Mouse (Mus musculus) kidney, adult 2 months (tissue): ENCODE measurements around the gene Nmnat3.

Experiments used
- CTCF ChIP-seq: fragments of 200-500 bp; conservative IDR thresholded peaks from 2 replicates; pipeline ENCODE4 v1.5.1; 2011; ENCODE audit warnings: low read depth, mild to moderate bottlenecking, control low read depth, low read length, moderate library complexity, mixed read lengths; ENCODE audit not compliant: insufficient read depth, insufficient read length
- POLR2A ChIP-seq: fragments of 200-500 bp; IDR thresholded peaks from one replicate; pipeline ENCODE4 v1.6.1; 2011; ENCODE audit warnings: low read depth, low read length, control low read depth

- TF ChIP-seq CTCF (no peak), POLR2A (peak; percentile 51)
Observed at GRCm38 (mm10) chr9:98329274-98330105, 42.3 kb downstream of the Nmnat3 start.
